In genomic region chr1:54958525-54958924, GRCm38 (mm10) we compare ENCODE assay signal across 1 mouse cellular context.
TF ChIP-seq lines count a peak whose summit lies in the region.

No protein-coding gene starts in this region.

TF ChIP-seq in MEL, 35 proteins besides CTCF, POLR2A, EP300 and RAD21:
- TF ChIP-seq TBP (IDR thresholded peaks at IDR 0.05; ENCODE audit: low read depth, low read length) (no peak), BHLHE40 (IDR thresholded peaks at IDR 0.05; ENCODE audit: borderline replicate concordance, low read depth, low read length) (no peak), SMC3 (IDR thresholded peaks at IDR 0.05; ENCODE audit: low read depth, low read length) (peak; percentile 91), ETS1 (IDR thresholded peaks at IDR 0.05; ENCODE audit: low read depth, low read length) (no peak), TAL1 (IDR thresholded peaks at IDR 0.05; ENCODE audit: low read length) (no peak), ZC3H11A (IDR thresholded peaks at IDR 0.05; ENCODE audit: low read depth, low read length) (peak; percentile 78)
